Mouse (Mus musculus) cerebellum, adult 11 months (tissue): ENCODE measurements around the gene Cntfr.

Experiments used
- DNase-seq: peaks from one replicate; pipeline ENCODE4 v3.0.0; 2022

Gene Cntfr

GRCm38 (mm10) chr4:41696930-41697841 lies at the start of gene Cntfr:
Gene Cntfr, minus strand, starts transcription at chr4:41697089.
- peak; percentile 88 for DNase-seq

GRCm38 (mm10) chr4:41745021-41745420 lies 48.1 kb upstream of the Cntfr start:
- DNase-seq, result no peak

- DNase-seq, result no peak
Measured at GRCm38 (mm10) chr4:41744131-41744530, 47.2 kb upstream of the Cntfr start.

- peak; percentile 93 for DNase-seq
Measured at GRCm38 (mm10) chr4:41741158-41741560, 44.3 kb upstream of the Cntfr start.

GRCm38 (mm10) chr4:41740380-41741157 lies 43.7 kb upstream of the Cntfr start:
- DNase-seq, result peak; percentile 57

- DNase-seq, result no peak
Measured at GRCm38 (mm10) chr4:41739260-41739659, 42.4 kb upstream of the Cntfr start.

- no peak for DNase-seq
Measured at GRCm38 (mm10) chr4:41738256-41738603, 41.3 kb upstream of the Cntfr start.

GRCm38 (mm10) chr4:41737602-41738255 lies 40.8 kb upstream of the Cntfr start:
- peak; percentile 57 for DNase-seq

- DNase-seq, result no peak
Measured at GRCm38 (mm10) chr4:41731052-41731765, 34.3 kb upstream of the Cntfr start, which contains the start of gene Arid3c. Gene Arid3c, minus strand, starts transcription at chr4:41731142.

GRCm38 (mm10) chr4:41726826-41727621 lies 30.1 kb upstream of the Cntfr start:
- DNase-seq, result no peak

- peak; percentile 87 for DNase-seq
Measured at GRCm38 (mm10) chr4:41722918-41723351, 26.0 kb upstream of the Cntfr start, which contains the start of gene Dctn3. Gene Dctn3, minus strand, starts transcription at chr4:41723170.

- no peak for DNase-seq
Measured at GRCm38 (mm10) chr4:41716834-41717233, 19.9 kb upstream of the Cntfr start.

GRCm38 (mm10) chr4:41715596-41715995 lies 18.7 kb upstream of the Cntfr start:
- no peak for DNase-seq

GRCm38 (mm10) chr4:41715082-41715481 lies 18.2 kb upstream of the Cntfr start:
- no peak for DNase-seq

- peak; percentile 66 for DNase-seq
Measured at GRCm38 (mm10) chr4:41714276-41714675, 17.4 kb upstream of the Cntfr start.

GRCm38 (mm10) chr4:41713197-41714067 lies 16.5 kb upstream of the Cntfr start, which contains the start of gene Rpp25l:
Gene Rpp25l, minus strand, starts transcription at chr4:41713534.
- peak; percentile 85 for DNase-seq

- DNase-seq, result no peak
Measured at GRCm38 (mm10) chr4:41712421-41713196, 15.7 kb upstream of the Cntfr start.

- peak; percentile 54 for DNase-seq
Measured at GRCm38 (mm10) chr4:41711705-41712375, 15.0 kb upstream of the Cntfr start.

GRCm38 (mm10) chr4:41710229-41710628 lies 13.3 kb upstream of the Cntfr start:
- DNase-seq, result no peak
